Mouse (Mus musculus): ENCODE results near the gene Prph.

DNA sequence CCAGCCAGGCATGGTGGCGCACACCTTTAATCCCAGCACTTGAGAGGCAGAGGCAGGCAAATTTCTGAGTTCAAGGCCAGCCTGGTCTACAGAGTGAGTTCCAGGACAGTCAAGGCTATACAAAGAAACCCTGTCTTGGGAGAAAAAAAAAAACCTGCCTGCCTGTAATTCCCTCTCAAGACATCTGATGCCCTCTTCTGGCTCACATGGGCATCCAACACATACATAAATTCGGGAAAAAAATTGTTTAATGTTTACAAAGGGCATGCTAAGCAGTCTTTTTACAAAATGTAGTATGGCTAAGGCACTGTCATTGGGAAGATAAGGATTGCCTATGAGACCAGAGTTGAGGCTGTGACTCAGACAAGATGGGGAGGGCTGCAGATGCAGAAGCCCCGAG is 24.8 kb downstream of the Prph start:
- TF ChIP-seq CTCF (IDR thresholded peaks at IDR 0.05; ENCODE audit: insufficient read depth, low read depth, low read length) (no peak), POLR2A (IDR thresholded peaks at IDR 0.05; ENCODE audit: insufficient read depth, low read depth, low read length) (no peak)

Data from olfactory bulb, adult 2 months (tissue).